Mouse (Mus musculus) embryo, embryonic 10.5 days (tissue): ENCODE results near the gene Gm136.
"Not testable (repeated sequence)": the region's sequence is repeated elsewhere in the genome, so short reads cannot be mapped to it uniquely, and the experiment has no call there.

Experiments used
- DNase-seq: peaks from one replicate; pipeline ENCODE4 v3.0.0-alpha.2; 2015; ENCODE audit warnings: low spot score

Gm136 gene

DNA sequence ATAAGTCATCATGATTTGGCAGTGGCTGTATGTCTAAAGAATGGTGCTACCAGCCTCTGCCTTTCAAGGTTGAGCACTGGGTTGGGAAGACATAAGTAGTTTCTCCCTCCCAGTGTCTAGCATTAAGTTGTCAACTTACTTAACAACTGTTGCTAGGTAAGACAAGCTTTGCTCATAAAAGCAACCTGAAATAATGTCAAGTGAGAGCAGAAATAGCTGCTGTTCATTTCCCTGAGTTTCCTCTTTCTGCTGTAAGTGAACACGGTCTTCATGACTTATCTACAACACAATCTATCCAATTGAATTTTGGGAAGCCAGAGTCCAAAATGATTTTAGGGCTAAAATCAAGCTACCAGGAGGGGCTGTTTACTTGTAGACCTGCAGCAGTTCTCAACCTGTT, at the start of gene Gm136:
Gm136 (minus strand) TSS at position 101 of the 400 bp plus-strand sequence.
- DNase-seq = no peak

- no peak for DNase-seq
These were observed 45.3 kb upstream of the Gm136 start for GRCm38 (mm10) chr4:34801166-34802034.

DNA sequence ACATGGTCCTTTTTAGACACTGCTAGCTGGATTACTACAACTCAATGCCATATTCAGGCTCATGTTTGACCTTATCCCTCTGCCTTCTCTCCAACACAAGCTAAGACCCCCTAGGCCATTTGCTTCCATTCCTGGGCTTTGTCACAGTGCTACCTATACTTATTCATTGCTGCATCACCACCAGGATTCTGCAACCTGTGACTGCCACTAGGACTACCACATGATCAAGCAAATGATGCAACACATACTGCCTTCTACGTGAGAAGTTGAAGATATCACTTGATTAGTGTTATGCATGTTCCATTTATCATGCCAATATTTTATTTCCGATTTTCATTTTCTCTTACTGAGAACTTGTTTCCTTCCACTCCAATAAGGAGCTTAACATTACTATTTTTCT, 41.9 kb upstream of the Gm136 start:
- DNase-seq = no peak

GRCm38 (mm10) chr4:34797294-34797983, 41.4 kb upstream of the Gm136 start:
- no peak for DNase-seq

DNA sequence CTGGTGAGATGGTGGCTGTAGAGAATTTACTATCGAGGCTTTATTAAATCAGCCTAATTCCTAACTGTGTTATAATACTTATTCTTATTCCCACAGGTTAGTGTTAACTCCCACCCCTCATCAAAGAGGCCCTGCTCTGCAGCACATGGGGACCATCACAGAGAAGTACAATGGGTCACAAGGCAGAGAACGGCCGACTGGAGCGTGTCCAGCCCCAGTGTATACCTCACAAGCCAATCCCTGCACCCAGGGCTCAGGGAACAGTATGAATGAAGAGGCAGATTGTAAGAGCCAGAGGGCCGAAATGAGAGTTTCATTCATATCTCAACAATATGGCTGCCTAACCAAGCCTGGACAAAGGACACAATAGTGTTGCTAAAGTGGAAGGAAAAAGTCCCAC, 40.2 kb upstream of the Gm136 start:
- DNase-seq = no peak

DNA sequence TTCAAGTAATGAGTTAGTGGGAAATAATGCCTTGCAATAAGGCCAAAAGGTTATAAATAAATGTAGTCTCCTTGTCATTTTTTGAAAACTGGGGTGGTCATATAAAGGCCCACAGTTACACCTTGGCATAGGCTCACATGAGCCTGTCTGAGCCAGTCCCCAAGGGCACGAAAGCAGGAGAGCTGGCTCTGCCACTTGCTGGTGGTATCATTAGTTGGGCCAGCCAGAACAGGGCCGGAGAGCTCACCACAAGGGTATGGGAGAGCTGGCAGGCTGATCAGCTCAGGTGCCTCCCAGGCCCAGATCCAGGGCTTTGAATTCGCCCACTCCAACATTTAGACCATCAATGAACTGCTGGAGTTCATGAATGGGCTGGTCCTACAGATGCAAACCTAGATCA, 30.4 kb upstream of the Gm136 start:
- no peak for DNase-seq

GRCm38 (mm10) chr4:34785646-34786045, 29.6 kb upstream of the Gm136 start:
- no peak for DNase-seq

GRCm38 (mm10) chr4:34784865-34785264, 28.8 kb upstream of the Gm136 start:
- DNase-seq = no peak

- DNase-seq = peak; percentile 45
These were observed 26.7 kb upstream of the Gm136 start for GRCm38 (mm10) chr4:34782730-34783129.

GRCm38 (mm10) chr4:34777677-34778527, 21.8 kb upstream of the Gm136 start, which contains the start of gene Smim8:
TSS of gene Smim8 (minus strand) at chr4:34778423.
- peak; percentile 96 for DNase-seq

GRCm38 (mm10) chr4:34771652-34772371, 15.7 kb upstream of the Gm136 start:
- peak; percentile 76 for DNase-seq

- DNase-seq = no peak
These were observed 6.8 kb downstream of the Gm136 start for GRCm38 (mm10) chr4:34749236-34749635.

DNA sequence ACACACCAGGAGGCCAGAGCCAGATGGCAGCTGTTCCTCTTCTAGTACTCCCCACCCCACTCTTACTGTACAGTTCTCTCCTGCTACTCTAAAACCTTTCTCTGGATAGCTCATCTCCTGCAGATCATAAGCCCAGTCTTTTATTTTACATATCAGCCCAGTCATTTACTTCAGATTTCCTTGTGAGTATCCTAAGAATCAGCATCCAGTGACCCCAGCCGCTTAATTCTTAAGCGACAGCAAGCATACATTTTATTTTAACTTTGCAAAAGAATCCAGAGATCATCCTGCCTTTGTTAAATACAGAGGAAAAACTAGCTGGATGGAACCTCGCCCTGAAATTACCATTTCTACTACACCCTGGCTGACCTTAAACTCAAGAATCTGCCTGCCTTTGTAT, 21.6 kb downstream of the Gm136 start:
- no peak for DNase-seq

GRCm38 (mm10) chr4:34733415-34733814, 22.6 kb downstream of the Gm136 start:
- not testable (repeated sequence) for DNase-seq

- DNase-seq = peak; percentile 91
These were observed 26.2 kb downstream of the Gm136 start, which contains the start of gene Cfap206 for GRCm38 (mm10) chr4:34729851-34730341. TSS of gene Cfap206 (minus strand) at chr4:34730206.

GRCm38 (mm10) chr4:34725710-34726109, 30.4 kb downstream of the Gm136 start:
- not testable (repeated sequence) for DNase-seq

GRCm38 (mm10) chr4:34724306-34724705, 31.8 kb downstream of the Gm136 start:
- DNase-seq = no peak

- DNase-seq = no peak
These were observed 32.9 kb downstream of the Gm136 start for GRCm38 (mm10) chr4:34723186-34723585.

DNA sequence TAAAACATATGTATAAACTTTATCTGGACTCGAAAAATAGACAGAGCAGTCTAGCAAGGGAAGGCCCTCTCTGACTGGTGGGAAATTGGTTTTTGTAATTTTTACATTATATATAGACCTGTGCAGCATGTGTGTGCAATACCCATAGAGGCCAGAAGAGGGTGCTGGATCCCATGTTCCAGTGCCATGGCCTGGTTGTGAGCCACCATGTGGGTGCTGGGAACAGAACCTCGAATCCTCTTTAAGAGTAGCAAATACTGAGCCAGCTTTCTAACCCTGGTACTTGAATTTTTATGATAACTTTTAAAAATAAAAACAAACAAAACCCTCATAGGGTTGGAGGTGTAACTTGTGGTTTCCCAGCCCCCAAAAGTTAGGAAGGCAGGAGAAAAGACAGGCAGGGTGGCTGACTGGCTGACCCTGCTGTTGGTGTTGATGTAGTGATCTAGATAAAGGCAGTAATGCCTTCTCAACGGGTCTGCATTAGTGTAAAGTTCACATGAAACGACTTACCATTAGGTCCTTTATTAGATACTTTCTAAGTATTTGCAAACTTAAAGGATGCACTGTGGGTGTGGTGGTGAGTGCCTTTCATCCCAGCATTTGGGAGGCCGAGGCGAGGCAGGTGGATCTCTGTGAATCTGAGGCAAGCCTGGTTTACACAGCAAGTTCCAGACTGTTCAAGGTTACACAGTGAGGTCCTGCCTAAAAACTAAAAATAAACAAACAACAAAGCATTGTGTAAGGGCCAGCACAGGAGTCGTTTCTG, 35.8 kb downstream of the Gm136 start:
- no peak for DNase-seq

DNA sequence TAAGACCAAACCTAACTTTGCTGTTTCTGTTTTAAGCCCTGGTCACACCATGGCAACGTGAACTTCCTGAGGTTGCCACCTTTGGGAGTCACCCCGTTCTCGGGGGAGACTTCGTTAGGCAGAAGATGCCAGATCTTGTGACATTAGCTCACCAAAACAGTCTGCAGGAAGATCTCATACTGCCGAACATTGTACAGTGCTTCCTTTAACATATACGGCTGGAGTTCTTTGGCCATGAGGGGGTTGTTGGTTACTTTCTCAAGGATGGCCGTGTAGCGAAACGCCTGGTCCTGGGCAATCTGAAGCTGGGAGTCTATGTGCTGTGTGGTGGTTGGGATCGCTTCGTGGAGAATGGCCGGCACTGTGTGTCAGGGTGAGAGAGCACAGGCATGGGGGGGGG, 36.6 kb downstream of the Gm136 start:
- DNase-seq = no peak

DNA sequence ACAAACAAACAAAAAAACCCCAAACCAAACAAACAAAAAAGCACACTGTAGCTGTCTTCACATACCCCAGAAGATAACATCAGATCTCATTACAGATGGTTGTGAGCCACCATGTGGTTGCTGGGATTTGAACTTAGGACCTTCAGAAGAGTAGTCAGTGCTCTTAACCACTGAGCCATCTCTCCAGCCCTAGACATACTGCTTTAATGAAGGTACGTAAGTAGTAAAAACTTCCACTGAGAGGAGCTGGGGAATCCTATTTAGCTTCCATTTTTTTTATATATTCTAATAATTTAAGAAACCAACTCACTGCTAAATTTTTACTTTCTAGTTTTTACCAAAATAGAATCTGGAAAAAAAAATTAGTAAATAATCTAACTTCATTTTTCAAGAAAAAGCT, 41.0 kb downstream of the Gm136 start:
- no peak for DNase-seq
